Mouse (Mus musculus) forebrain, embryonic 10.5 days (tissue): ENCODE data around the gene Olfr191. TPM values are rescaled to one million over a fixed set of nuclear protein-coding genes. Genes with fewer than 3 reads are reported as not detected.

Experiments
- DNase-seq: peaks from one replicate; pipeline ENCODE4 v3.0.0-alpha.2; 2017; ENCODE audit warnings: low spot score; ENCODE audit errors: extremely low spot score
- H3K27ac ChIP-seq: fragments of 300-500 bp; sonication (generic); 2 replicates; pipeline ENCODE4 v1.5.1; 2016; ENCODE audit warnings: mild to moderate bottlenecking
- H3K27me3 ChIP-seq: fragments of 300-500 bp; sonication (generic); 2 replicates; pipeline ENCODE4 v1.6.1; 2016; ENCODE audit warnings: mild to moderate bottlenecking; ENCODE audit not compliant: poor library complexity, severe bottlenecking
- H3K36me3 ChIP-seq: fragments of 300-500 bp; sonication (generic); replicated peaks from 2 replicates; pipeline ENCODE4 v1.6.1; 2016; ENCODE audit warnings: mild to moderate bottlenecking, moderate library complexity
- H3K4me1 ChIP-seq: fragments of 300-500 bp; sonication (generic); 2 replicates; pipeline ENCODE4 v1.6.1; 2016
- H3K4me3 ChIP-seq: fragments of 300-500 bp; sonication (generic); 2 replicates; pipeline ENCODE4 v1.5.1; 2016; ENCODE audit warnings: mild to moderate bottlenecking, moderate library complexity
- H3K9me3 ChIP-seq: fragments of 300-500 bp; sonication (generic); 2 replicates; pipeline ENCODE4 v1.6.1; 2016; ENCODE audit warnings: mild to moderate bottlenecking, moderate library complexity
- WGBS: fragments of 180-500 bp; shearing (Covaris S2); methylation state at CpG from one replicate; pipeline ENCODE4 v1.1.7; 2016; 5-methylcytosine and 5-hydroxymethylcytosine counted together
- polyA plus RNA-seq: library from polyadenylated mRNA; unstranded; fragments of >200 nt; fragmentation: Nextera tagmentation; extraction: Ambion mirVana; gene quantifications from 2 replicates; pipeline ENCODE4 v1.2.1, GENCODE M21; 2016

Gene Olfr191
- polyA plus RNA-seq, 1 experiment from 2014 or later, result not detected

GRCm38 (mm10) chr16:59045835-59046234 is 43.8 kb downstream of the Olfr191 start:
- Histone ChIP-seq H3K4me1 (no peaks in the 10 kb centered on the region), H3K27me3 (no peaks in the 10 kb centered on the region), H3K4me3 (no peak overlapping the region), H3K9me3 (no peaks in the 10 kb centered on the region), H3K27ac (no peak overlapping the region), H3K36me3 (no peaks in the 10 kb centered on the region)
- DNase-seq, result no peak
- WGBS, result 84% methylated on average over 3 of the region's 3 CpGs

- no peak for DNase-seq
- Histone ChIP-seq H3K27ac (no peak within 1 kb of the TSS), H3K4me1 (no peaks in the 10 kb centered on the region), H3K4me3 (no peak within 1 kb of the TSS), H3K27me3 (no peaks in the 10 kb centered on the region), H3K9me3 (no peaks in the 10 kb centered on the region), H3K36me3 (no peaks in the 10 kb centered on the region)
- 92% methylated on average over 7 of the region's 7 CpGs for WGBS
Measured at GRCm38 (mm10) chr16:59039710-59040109, 49.9 kb downstream of the Olfr191 start, which contains the start of gene Olfr187. Gene Olfr187 (minus strand): TSS chr16:59039767.

Other genes starting within 250 kb of the Olfr191 start
- gene Olfr177, start 215.1 kb downstream of the Olfr191 start, polyA plus RNA-seq, result not detected in 2 replicates
- gene Olfr178, start 197.8 kb downstream of the Olfr191 start, polyA plus RNA-seq, result not detected in 2 replicates
- gene Olfr181, start 161.1 kb downstream of the Olfr191 start, polyA plus RNA-seq, result not detected in 2 replicates
- gene Olfr180, start 160.4 kb downstream of the Olfr191 start, polyA plus RNA-seq, result not detected in 2 replicates
- not detected in 2 replicates for gene Olfr183, start 94.5 kb downstream of the Olfr191 start, polyA plus RNA-seq
- not detected in 2 replicates for gene Olfr186, start 59.5 kb downstream of the Olfr191 start, polyA plus RNA-seq
- not detected in 2 replicates for gene Olfr187, start 50.1 kb downstream of the Olfr191 start, polyA plus RNA-seq
- not detected in 2 replicates for gene Olfr190, start 11.8 kb downstream of the Olfr191 start, polyA plus RNA-seq
- gene Olfr193, start 22.1 kb upstream of the Olfr191 start, polyA plus RNA-seq, result not detected in 2 replicates
- gene Olfr194, start 31.2 kb upstream of the Olfr191 start, polyA plus RNA-seq, result not detected in 2 replicates
- gene Olfr195, start 57.2 kb upstream of the Olfr191 start, polyA plus RNA-seq, result not detected in 2 replicates
- gene Olfr196, start 80.6 kb upstream of the Olfr191 start, polyA plus RNA-seq, result not detected in 2 replicates
- gene Olfr198, start 113.7 kb upstream of the Olfr191 start, polyA plus RNA-seq, result not detected in 2 replicates
- gene Olfr199, start 129.9 kb upstream of the Olfr191 start, polyA plus RNA-seq, result not detected in 2 replicates
- gene Olfr201, start 182.8 kb upstream of the Olfr191 start, polyA plus RNA-seq, result not detected in 2 replicates
- gene Olfr202, start 197.0 kb upstream of the Olfr191 start, polyA plus RNA-seq, result not detected in 2 replicates
- gene Olfr203, start 209.1 kb upstream of the Olfr191 start, polyA plus RNA-seq, result not detected in 2 replicates
- not detected in 2 replicates for gene Olfr204, start 228.4 kb upstream of the Olfr191 start, polyA plus RNA-seq
- gene Olfr205, start 241.3 kb upstream of the Olfr191 start, polyA plus RNA-seq, result not detected in 2 replicates